Mouse (Mus musculus): Measurements from ENCODE around the gene Ntn4. TPM values are rescaled to one million over a fixed set of nuclear protein-coding genes. Genes with fewer than 3 reads are reported as not detected.

The Ntn4 gene
- polyA plus RNA-seq, 1 experiment from 2014 or later, result 1.2 TPM

DNA sequence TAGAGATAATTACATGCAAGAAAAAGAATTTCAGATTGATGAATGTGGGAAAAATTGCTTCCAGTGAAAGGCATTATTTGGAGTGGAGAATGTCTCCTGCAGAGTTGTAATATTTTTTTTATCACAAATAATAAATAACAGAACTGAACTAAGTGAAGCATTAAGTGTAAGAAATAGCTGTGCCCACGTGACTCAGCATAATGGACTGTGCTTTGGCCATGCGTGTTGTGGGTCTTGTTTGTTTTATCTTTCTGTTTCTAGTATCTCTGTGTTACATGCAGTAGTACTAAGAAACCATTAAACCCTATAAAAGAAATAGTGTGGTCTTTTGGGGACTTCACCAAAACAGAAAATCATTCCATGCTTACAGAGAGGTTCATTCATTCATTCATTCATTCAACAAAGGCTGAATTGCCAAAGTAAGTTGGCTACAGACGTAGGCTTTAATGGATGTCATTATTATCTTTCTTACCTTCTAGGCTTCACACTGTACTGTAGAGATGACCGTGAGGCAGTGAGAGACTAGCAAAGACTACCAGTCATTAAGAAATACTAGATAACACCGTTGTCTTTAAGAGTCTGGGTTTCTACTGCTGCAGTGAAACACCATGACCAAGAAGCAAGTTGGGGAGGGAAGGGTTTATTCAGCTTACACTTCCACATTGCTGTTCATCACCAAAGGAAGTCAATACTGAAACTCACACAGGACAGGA lies 81.3 kb downstream of the Ntn4 start:
- Histone ChIP-seq H3K27me3 (no peaks in the 10 kb centered on the region), H3K4me2 (no peak overlapping the region), H3K9ac (no peak overlapping the region), H3K9me3 (no peaks in the 10 kb centered on the region), H3K27ac (no peak overlapping the region), H3K4me3 (no peak overlapping the region), H3K4me1 (replicated peaks) (peaks cover 9% of the 10 kb centered on the region), H3K36me3 (peaks cover 6% of the 10 kb centered on the region; the same call in 1 of the 2 replicates)
- ATAC-seq (ENCODE audit: low FRiP score), result no peak
- 82% methylated on average over 5 of the region's 5 CpGs for WGBS

DNA sequence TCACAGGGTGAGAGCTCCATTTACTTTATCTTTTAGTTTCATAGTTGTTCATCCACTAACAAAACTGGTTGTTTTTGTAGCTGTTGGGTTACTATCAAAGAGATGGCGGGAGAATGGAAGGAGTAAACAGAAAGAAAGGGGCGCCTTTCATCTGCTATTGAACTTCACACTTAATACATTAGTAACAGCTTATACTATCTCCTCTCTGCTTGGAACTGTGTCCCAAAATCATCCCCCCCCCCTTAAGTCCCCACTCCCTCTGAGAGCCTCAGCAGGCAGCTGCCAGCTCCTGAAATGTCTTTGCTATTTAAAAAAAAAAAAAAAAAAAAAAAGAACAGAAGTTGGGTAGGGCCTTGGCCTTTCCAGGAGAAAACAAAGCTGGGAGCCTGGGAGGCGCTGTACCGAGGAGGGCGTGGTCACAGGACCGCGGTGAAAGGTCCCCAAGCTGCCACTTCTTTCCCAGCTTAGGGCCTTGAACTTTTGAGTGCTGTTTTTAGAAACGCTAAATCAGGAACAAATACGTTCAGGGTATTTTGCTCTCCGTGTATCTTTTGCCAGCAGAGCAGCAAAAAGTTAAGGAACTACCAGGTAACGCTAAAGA lies 83.6 kb downstream of the Ntn4 start:
- H3K9ac ChIP-seq, result no peak overlapping the region
- no peak overlapping the region for H3K27ac ChIP-seq
- no peaks in the 10 kb centered on the region for H3K9me3 ChIP-seq
- no peak overlapping the region for H3K4me3 ChIP-seq
- ATAC-seq (ENCODE audit: low FRiP score), result no peak
- H3K4me2 ChIP-seq, result no peak overlapping the region
- 9% methylated on average over 11 of the region's 11 CpGs for WGBS
- H3K27me3 ChIP-seq, result no peaks in the 10 kb centered on the region
- no peaks in the 10 kb centered on the region for H3K36me3 ChIP-seq
- peaks cover 9% of the 10 kb centered on the region for H3K4me1 ChIP-seq (replicated peaks)

DNA sequence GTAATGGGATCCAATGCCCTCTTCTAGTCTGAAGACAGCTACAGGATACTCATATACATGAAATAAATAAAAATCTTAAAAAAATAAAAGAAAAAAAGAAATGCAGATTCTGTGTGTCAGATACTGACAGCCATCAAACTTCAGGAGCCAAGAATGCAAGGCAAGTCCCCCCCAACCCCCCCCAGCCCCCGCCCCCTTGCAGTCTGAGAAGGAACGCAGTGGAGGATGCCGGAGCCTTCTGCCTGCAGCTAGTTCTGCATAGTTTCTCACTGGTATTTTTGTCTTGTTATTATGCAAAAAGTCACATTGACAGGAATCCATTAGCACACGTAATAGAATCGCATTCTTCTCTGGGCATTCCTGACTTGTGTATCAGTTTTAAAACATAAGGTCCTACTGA lies 87.7 kb downstream of the Ntn4 start:
- Histone ChIP-seq H3K4me2 (no peak overlapping the region), H3K36me3 (no peaks in the 10 kb centered on the region), H3K9me3 (no peaks in the 10 kb centered on the region), H3K4me3 (no peak overlapping the region), H3K27me3 (no peaks in the 10 kb centered on the region), H3K27ac (no peak overlapping the region), H3K9ac (no peak overlapping the region), H3K4me1 (replicated peaks) (peaks cover 9% of the 10 kb centered on the region)
- WGBS, result 56% methylated on average over 5 of the region's 5 CpGs
- ATAC-seq (ENCODE audit: low FRiP score), result no peak

DNA sequence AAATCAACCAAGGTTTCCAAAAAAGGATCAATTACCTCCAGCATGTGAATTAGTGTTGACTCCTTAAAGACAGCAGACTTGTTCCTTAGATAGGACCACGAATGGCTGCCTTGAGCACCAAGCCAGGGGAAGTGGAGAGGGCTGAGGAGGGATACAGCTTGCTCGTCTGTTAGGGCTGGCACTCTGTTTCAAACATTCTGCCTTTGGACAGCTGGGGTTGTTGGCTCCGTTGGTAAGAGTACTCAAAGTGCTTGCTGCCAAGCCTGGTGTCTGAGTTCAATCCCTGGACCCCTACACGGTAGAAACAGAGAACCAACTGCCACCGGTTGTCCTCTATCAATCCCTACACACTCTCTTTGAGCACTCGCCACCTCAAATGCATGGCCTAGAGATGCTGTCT lies 90.0 kb downstream of the Ntn4 start:
- Histone ChIP-seq H3K9me3 (no peaks in the 10 kb centered on the region), H3K4me2 (no peak overlapping the region), H3K4me3 (no peak overlapping the region), H3K9ac (no peak overlapping the region), H3K27me3 (no peaks in the 10 kb centered on the region), H3K36me3 (peaks cover 9% of the 10 kb centered on the region), H3K27ac (no peak overlapping the region), H3K4me1 (replicated peaks) (no peaks in the 10 kb centered on the region)
- ATAC-seq (ENCODE audit: low FRiP score), result no peak
- 89% methylated on average over 6 of the region's 6 CpGs for WGBS

DNA sequence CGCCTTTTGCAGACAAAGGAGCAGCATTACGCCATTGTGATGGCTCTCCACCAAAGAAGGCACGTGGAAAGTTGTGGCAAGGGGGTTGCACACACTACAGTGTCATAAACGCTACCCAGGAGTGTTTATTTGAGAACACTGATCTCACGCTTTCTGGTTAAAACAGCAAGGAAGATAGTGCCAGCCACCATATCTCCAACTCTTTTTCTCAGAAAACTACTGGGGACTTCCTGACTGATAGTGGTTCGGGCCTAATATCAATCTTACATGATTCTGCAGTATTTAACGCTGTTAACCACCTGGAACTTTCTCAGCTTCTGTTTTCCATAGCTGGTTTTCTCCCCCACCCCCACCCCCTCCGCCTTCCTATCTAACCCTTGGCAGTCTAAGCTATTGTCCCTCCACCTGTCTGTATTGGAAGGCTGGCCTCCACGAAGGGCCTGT lies 90.8 kb downstream of the Ntn4 start:
- Histone ChIP-seq H3K9me3 (no peaks in the 10 kb centered on the region), H3K36me3 (peaks cover 9% of the 10 kb centered on the region), H3K27ac (no peak overlapping the region), H3K27me3 (no peaks in the 10 kb centered on the region), H3K9ac (no peak overlapping the region), H3K4me1 (replicated peaks) (peaks cover 4% of the 10 kb centered on the region), H3K4me2 (no peak overlapping the region), H3K4me3 (no peak overlapping the region)
- 78% methylated on average over 9 of the region's 9 CpGs for WGBS
- no peak for ATAC-seq (ENCODE audit: low FRiP score)

DNA sequence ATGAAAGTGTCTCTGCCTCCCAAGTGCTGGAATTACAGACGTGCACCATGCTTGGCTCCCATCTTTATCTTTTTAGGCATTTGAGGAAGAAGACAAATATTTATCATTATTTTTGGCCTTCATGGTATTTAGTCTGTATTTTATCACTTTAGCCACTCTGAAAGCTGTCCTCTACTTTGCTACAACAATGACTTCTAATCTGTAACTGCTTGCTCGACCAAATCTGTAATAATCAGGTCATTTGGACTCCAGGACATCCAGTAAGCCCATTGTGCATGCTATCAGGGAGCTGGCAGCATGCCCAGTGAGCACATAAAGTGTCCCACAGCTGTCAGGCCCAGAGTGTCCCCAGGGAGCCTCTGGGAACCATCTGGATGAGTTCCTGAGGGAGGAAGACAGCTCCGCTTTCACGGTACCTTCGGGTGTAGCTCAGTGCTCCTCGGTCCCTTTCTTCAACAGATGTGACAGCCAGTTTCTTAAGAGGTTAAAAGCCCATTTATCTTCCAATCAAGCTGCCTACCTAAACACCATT lies 95.7 kb downstream of the Ntn4 start:
- H3K9me3 ChIP-seq, result no peaks in the 10 kb centered on the region
- peaks cover 10% of the 10 kb centered on the region for H3K4me1 ChIP-seq (replicated peaks)
- no peak overlapping the region for H3K4me3 ChIP-seq
- no peak for ATAC-seq (ENCODE audit: low FRiP score)
- WGBS, result 21% methylated on average over 6 of the region's 6 CpGs
- no peaks in the 10 kb centered on the region for H3K27me3 ChIP-seq
- no peak overlapping the region for H3K4me2 ChIP-seq
- H3K27ac ChIP-seq, result no peak overlapping the region
- H3K36me3 ChIP-seq, result peaks cover 14% of the 10 kb centered on the region
- no peak overlapping the region for H3K9ac ChIP-seq

DNA sequence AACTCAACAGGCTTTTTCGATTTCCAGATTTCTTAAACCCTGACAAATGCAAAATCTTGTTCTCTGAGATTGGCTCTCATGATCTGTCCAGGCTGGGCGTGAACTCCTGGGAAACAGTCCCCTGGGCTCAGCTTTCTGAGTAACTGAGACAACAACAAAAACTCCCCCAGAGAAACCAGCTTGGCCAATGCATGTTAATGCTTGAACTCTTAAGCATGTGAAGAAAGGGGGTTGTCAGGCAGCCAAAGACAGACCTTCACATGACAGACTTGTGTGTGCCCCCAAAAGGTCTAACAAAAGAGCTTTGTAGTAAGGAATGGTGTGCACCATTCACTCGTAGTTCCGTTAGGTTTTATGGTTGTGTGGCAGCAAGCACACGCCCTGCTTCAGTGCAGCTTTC lies 96.6 kb downstream of the Ntn4 start:
- Histone ChIP-seq H3K9ac (no peak overlapping the region), H3K36me3 (peaks cover 14% of the 10 kb centered on the region), H3K4me1 (replicated peaks) (peaks cover 10% of the 10 kb centered on the region), H3K4me3 (no peak overlapping the region), H3K27me3 (no peaks in the 10 kb centered on the region), H3K9me3 (no peaks in the 10 kb centered on the region), H3K27ac (no peak overlapping the region), H3K4me2 (no peak overlapping the region)
- 54% methylated on average over 5 of the region's 5 CpGs for WGBS
- ATAC-seq (ENCODE audit: low FRiP score), result no peak

DNA sequence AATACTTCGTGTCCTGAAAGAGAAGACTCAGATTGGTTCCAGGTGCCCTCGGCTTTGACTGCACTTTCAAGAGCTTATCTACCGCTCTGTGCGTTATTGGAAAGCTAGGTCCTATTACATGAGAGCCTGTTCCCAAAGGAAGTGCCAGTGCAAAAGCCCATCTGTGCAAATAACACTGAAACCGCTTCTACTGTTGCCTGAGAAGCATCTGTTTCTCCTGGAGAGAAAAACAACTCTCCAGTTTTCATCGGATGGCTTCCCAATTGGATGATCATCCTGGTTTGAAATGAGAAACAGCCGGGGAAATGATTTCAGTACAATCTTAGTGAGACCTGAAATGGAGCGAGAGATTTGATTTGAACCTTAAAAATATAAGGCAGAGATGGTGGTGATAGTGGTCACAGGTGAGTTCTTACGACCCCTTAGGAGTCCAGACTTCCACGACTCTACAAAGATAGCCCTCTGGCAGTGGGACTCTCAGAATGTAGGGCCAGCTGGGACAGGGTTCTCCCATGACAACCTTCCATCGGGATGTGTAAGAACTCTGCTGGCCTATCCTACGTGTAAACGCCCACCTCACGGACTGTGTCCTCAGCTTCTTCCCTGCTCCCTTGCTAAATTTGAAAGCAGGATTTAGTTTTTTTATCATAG lies 101.1 kb downstream of the Ntn4 start:
- Histone ChIP-seq H3K4me2 (no peak overlapping the region), H3K9ac (no peak overlapping the region), H3K27ac (peak overlapping the region; percentile 27; the same call in 1 of the 2 replicates), H3K36me3 (peaks cover 5% of the 10 kb centered on the region; the same call in 1 of the 2 replicates), H3K4me1 (replicated peaks) (peaks cover 4% of the 10 kb centered on the region; the same call in 1 of the 2 replicates), H3K27me3 (no peaks in the 10 kb centered on the region), H3K9me3 (no peaks in the 10 kb centered on the region), H3K4me3 (no peak overlapping the region)
- 60% methylated on average over 14 of the region's 14 CpGs for WGBS
- no peak for ATAC-seq (ENCODE audit: low FRiP score)

DNA sequence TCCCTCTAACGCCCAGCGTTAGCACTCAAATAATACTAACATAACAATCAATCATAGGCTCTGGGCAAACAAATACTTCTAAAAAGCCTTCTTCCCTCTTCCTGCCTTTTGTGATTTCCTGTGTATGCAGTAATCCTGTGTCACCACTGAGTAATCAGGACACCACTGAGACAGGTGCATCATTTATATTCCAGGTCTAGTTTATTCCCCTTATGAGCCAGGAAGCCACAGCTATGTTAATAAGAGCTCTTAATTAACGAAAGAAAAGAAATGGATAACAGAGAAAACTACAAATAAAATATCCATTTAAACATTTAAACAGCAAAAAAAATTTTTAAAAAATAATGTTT lies 101.6 kb downstream of the Ntn4 start:
- no peak overlapping the region for H3K4me2 ChIP-seq
- no peaks in the 10 kb centered on the region for H3K27me3 ChIP-seq
- peaks cover 5% of the 10 kb centered on the region; the same call in 1 of the 2 replicates for H3K36me3 ChIP-seq
- no peaks in the 10 kb centered on the region for H3K9me3 ChIP-seq
- no peak overlapping the region for H3K9ac ChIP-seq
- peak overlapping the region; percentile 27; the same call in 1 of the 2 replicates for H3K27ac ChIP-seq
- no peak for ATAC-seq (ENCODE audit: low FRiP score)
- peaks cover 3% of the 10 kb centered on the region; the same call in 1 of the 2 replicates for H3K4me1 ChIP-seq (replicated peaks)
- no peak overlapping the region for H3K4me3 ChIP-seq
- 75% methylated on average over 3 of the region's 3 CpGs for WGBS

DNA sequence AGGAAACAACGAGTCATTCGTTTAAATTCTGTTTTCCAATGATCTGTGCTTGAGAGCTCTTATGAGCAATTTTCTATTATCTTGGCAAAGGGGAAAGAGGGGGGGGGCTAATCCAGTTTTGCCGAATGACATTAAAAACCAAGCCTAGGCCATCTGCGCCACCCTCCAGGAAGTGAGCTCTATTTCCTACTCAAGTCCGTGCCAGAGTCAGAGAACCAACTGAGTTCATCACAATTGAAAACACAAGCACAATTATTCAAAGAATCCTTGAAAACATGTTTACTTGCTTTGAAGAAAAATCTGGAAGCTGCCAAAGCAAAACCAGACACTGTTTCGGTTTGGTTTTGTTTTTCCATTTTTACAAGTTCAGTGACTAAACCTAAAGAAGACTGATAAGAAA lies 102.1 kb downstream of the Ntn4 start:
- peaks cover 5% of the 10 kb centered on the region; the same call in 1 of the 2 replicates for H3K36me3 ChIP-seq
- ATAC-seq (ENCODE audit: low FRiP score), result no peak
- 67% methylated on average over 6 of the region's 6 CpGs for WGBS
- no peaks in the 10 kb centered on the region for H3K27me3 ChIP-seq
- H3K9me3 ChIP-seq, result no peaks in the 10 kb centered on the region
- H3K4me2 ChIP-seq, result no peak overlapping the region
- no peak overlapping the region for H3K4me3 ChIP-seq
- H3K27ac ChIP-seq, result no peak overlapping the region
- H3K9ac ChIP-seq, result no peak overlapping the region
- H3K4me1 ChIP-seq (replicated peaks), result no peaks in the 10 kb centered on the region; the same call in 1 of the 2 replicates

DNA sequence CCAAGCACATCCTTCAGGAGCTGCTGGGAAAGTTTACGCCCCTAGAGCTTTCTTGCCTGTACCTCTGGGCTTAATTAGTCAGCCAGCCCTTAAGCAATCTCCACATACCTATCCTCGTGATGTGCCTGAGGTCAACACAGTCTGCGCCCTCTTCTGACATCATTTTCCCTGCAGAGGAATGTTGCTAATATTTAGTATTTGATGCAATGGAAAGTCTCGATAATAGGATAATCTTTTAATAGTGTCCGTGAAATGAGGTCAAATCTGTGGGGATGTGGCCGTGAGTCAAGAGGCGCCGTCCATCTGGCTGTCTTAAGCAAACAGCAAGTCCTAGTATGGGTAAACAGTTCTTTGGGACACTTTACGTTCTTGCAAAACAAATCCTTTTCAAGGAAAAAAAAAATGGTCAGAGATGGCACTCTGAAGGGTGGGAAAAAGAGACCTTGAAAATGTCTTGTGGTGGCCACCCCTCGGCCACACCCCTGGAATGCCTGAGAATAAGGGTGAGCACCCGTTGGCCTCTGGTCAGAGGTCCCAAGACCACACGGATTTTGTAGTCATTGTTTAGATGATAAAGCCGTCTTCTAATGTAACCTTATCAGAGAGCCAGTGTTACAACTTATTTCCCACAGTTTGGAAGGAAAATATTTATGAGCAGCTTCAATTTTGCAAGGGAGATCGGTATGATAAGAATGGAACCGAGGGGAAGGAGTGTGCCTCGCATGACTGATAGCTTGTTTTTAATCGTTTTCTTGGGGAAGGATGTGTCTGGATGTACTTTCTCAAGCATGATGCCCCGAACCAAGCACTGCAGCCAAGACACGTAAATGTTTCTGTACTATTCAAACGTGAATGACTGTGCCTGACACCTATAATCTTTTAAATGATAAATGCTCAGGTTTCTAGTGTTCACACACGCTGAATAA lies 109.0 kb downstream of the Ntn4 start:
- ATAC-seq (ENCODE audit: low FRiP score), result no peak
- no peaks in the 10 kb centered on the region for H3K27me3 ChIP-seq

More for the DNA sequence above, 109.0 kb downstream of the Ntn4 start:
- Histone ChIP-seq H3K4me2 (no peak overlapping the region), H3K4me3 (no peak overlapping the region), H3K9ac (no peak overlapping the region), H3K9me3 (no peaks in the 10 kb centered on the region), H3K36me3 (no peaks in the 10 kb centered on the region), H3K27ac (no peak overlapping the region), H3K4me1 (replicated peaks) (peaks cover 12% of the 10 kb centered on the region)
- 74% methylated on average over 21 of the region's 21 CpGs for WGBS
